Mouse (Mus musculus): ENCODE data around the gene Clec2i. TPM values are rescaled to one million over a fixed set of nuclear protein-coding genes. Genes with fewer than 3 reads are reported as not detected.

Gene Clec2i
- polyA plus RNA-seq, 1 experiment from 2014 or later: not detected

DNA sequence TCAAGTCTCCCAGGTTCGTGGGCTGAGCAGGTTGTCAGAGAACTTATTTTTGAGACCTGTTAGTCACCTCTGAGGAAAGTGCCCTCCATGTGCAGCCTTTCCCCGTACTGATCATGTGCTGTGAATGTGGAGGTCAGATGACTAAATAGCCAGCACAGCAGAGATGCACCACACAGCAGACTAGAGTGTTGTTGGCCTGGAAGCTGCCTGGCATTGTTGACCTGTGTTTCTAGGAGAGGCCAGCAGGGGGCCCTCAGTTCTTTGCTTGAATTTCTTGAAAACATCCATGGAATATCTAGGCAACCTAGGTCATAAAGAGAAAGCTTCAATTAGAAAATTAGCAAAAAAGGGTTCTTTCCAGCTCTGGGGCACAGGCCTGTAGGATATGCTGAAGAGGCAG lies 37.5 kb upstream of the Clec2i start:
- H3K27ac ChIP-seq (replicated peaks; ENCODE audit: low read depth, low read length): no peak overlapping the region
- no peaks in the 10 kb centered on the region for H3K4me1 ChIP-seq (ENCODE audit: control insufficient read depth, insufficient read depth, low read length)
- H3K9ac ChIP-seq (replicated peaks; ENCODE audit: low read length): no peak overlapping the region
- no peak overlapping the region for H3K4me2 ChIP-seq (ENCODE audit: low read depth, low read length)
- no peaks in the 10 kb centered on the region for H3K27me3 ChIP-seq (ENCODE audit: control insufficient read depth, insufficient read depth, low read length)
- no peaks in the 10 kb centered on the region for H3K36me3 ChIP-seq (replicated peaks; ENCODE audit: control insufficient read depth, insufficient read depth, low read depth, low read length)
- ATAC-seq (replicated peaks; ENCODE audit: insufficient number of reproducible peaks, low FRiP score, low TSS enrichment, low read depth) (no peak), DNase-seq (ENCODE audit: low spot score) (peak; percentile 78)
- H3K9me3 ChIP-seq (replicated peaks; ENCODE audit: control insufficient read depth, low read length): no peaks in the 10 kb centered on the region
- no peak overlapping the region for H3K4me3 ChIP-seq (ENCODE audit: low read depth, low read length)
- WGBS: 55% methylated on average over 2 of the region's 2 CpGs

DNA sequence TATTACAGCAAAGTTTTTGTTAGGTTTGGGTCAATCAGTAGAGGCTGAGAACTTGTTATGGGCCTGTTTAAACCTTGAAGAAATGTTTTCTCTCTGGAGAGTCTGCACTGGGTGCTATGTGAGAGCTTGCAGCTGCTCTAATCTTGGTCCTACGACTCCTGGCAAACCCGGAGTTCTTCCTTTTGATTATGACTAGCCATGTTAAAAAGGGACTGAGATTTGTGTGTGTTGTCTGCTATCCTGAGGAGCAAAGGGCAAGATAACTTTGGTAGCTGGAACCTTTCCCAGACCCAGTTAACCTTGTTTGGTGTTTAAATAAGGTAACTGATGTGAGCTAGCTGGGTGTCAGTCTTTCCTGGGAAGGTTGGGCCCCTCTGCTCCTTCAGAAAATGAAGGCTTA lies 36.7 kb upstream of the Clec2i start:
- Histone ChIP-seq H3K27me3 (ENCODE audit: control insufficient read depth, insufficient read depth, low read length) (no peaks in the 10 kb centered on the region), H3K9me3 (replicated peaks; ENCODE audit: control insufficient read depth, low read length) (no peaks in the 10 kb centered on the region), H3K36me3 (replicated peaks; ENCODE audit: control insufficient read depth, insufficient read depth, low read depth, low read length) (no peaks in the 10 kb centered on the region), H3K4me2 (ENCODE audit: low read depth, low read length) (no peak overlapping the region), H3K4me3 (ENCODE audit: low read depth, low read length) (no peak overlapping the region), H3K4me1 (ENCODE audit: control insufficient read depth, insufficient read depth, low read length) (no peaks in the 10 kb centered on the region), H3K27ac (replicated peaks; ENCODE audit: low read depth, low read length) (no peak overlapping the region), H3K9ac (replicated peaks; ENCODE audit: low read length) (no peak overlapping the region)
- DNase-seq (ENCODE audit: low spot score): no peak
- ATAC-seq (replicated peaks; ENCODE audit: insufficient number of reproducible peaks, low FRiP score, low TSS enrichment, low read depth): no peak
- WGBS: 87% methylated on average over 2 of the region's 2 CpGs

DNA sequence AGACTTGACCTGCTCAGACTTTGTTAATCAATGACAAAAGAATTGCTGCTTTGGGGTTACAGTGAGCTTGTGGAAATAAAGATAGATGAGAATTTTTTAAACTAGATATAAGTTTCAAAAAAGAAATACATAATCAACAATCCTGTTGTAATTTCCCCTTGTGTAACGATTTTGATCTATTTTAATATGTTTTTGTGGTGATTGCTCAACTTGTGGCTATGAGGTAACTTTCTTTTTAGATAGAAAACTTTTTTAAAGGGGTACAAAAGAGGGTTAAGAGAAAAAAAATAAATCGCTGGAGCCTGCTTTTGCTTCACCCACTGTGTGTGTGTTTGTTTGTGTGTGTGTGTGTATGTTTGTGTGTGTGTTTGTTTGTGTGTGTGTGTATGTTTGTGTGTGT lies 36.2 kb upstream of the Clec2i start:
- Histone ChIP-seq H3K4me1 (ENCODE audit: control insufficient read depth, insufficient read depth, low read length) (no peaks in the 10 kb centered on the region), H3K9ac (replicated peaks; ENCODE audit: low read length) (no peak overlapping the region), H3K4me3 (ENCODE audit: low read depth, low read length) (no peak overlapping the region), H3K9me3 (replicated peaks; ENCODE audit: control insufficient read depth, low read length) (no peaks in the 10 kb centered on the region), H3K27ac (replicated peaks; ENCODE audit: low read depth, low read length) (no peak overlapping the region), H3K27me3 (ENCODE audit: control insufficient read depth, insufficient read depth, low read length) (no peaks in the 10 kb centered on the region), H3K36me3 (replicated peaks; ENCODE audit: control insufficient read depth, insufficient read depth, low read depth, low read length) (no peaks in the 10 kb centered on the region), H3K4me2 (ENCODE audit: low read depth, low read length) (no peak overlapping the region)
- DNase-seq (ENCODE audit: low spot score) (no peak), ATAC-seq (replicated peaks; ENCODE audit: insufficient number of reproducible peaks, low FRiP score, low TSS enrichment, low read depth) (no peak)
- 82% methylated on average over 2 of the region's 2 CpGs for WGBS

DNA sequence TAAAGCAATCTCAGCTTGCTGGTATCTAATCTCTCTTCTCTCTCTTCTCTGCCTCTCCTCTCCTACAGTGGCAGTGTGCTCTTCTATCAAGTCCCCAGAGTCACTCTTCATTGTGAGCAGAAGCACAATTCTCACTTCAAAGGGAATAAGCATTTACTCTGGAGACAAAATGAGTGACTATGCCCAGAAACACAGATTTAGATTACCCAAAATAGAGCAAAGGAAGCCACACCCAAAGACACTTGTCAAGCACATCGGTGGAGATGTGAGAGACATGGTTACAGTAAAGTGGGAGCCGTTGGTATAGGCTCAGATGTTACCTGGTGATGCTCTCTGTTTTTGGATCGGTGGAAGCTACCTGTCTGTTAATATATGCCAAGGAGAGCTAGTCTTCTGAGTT lies 34.6 kb upstream of the Clec2i start:
- no peak overlapping the region for H3K9ac ChIP-seq (replicated peaks; ENCODE audit: low read length)
- H3K27me3 ChIP-seq (ENCODE audit: control insufficient read depth, insufficient read depth, low read length): no peaks in the 10 kb centered on the region
- no peak for DNase-seq (ENCODE audit: low spot score)
- no peak overlapping the region for H3K4me2 ChIP-seq (ENCODE audit: low read depth, low read length)
- no peak overlapping the region for H3K27ac ChIP-seq (replicated peaks; ENCODE audit: low read depth, low read length)
- no peaks in the 10 kb centered on the region for H3K36me3 ChIP-seq (replicated peaks; ENCODE audit: control insufficient read depth, insufficient read depth, low read depth, low read length)
- H3K4me1 ChIP-seq (ENCODE audit: control insufficient read depth, insufficient read depth, low read length): no peaks in the 10 kb centered on the region
- ATAC-seq (replicated peaks; ENCODE audit: insufficient number of reproducible peaks, low FRiP score, low TSS enrichment, low read depth): no peak
- no peaks in the 10 kb centered on the region for H3K9me3 ChIP-seq (replicated peaks; ENCODE audit: control insufficient read depth, low read length)
- 77% methylated on average over 3 of the region's 3 CpGs for WGBS
- no peak overlapping the region for H3K4me3 ChIP-seq (ENCODE audit: low read depth, low read length)

DNA sequence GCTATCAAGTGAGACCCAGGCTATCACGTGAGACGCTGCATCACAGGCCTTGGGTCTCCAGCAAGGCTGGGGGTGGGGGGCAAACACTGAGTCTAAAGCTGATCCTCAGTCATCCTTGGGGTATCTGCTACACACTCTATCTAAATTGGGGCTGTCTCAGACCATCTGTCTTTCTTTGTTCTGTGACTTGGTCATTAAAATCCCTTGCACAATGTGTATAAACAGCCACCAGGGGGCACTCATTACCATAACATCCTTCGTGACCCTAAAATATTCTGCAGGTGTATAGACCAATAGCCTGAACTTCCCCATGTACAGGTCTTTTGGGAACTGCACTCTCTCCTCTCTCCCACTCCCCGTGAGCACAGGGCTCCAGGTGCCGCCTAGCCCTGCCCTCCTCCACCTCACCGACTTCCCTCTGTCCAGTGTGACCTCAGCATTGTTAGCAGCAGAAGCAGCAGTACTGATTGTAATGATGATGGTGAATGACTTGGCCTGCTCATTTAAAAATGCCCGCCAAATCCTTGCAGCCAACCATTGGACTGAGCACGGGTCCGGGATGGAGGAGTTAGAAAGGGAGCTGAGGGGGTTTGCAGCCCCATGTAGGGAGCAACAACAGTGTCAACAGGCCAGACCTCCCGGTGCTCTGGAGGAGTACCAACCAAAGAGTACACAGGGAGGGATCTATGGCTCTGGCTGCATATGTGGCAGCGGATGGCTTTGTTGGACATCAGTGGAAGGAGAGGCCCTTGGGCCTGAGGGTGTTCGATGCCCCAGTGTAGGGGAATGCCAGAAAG lies 33.2 kb upstream of the Clec2i start:
- H3K9me3 ChIP-seq (replicated peaks; ENCODE audit: control insufficient read depth, low read length): no peaks in the 10 kb centered on the region
- no peaks in the 10 kb centered on the region for H3K27me3 ChIP-seq (ENCODE audit: control insufficient read depth, insufficient read depth, low read length)
- H3K27ac ChIP-seq (replicated peaks; ENCODE audit: low read depth, low read length): no peak overlapping the region
- no peak overlapping the region for H3K4me2 ChIP-seq (ENCODE audit: low read depth, low read length)
- 44% methylated on average over 12 of the region's 12 CpGs for WGBS
- H3K4me1 ChIP-seq (ENCODE audit: control insufficient read depth, insufficient read depth, low read length): no peaks in the 10 kb centered on the region
- no peak overlapping the region for H3K4me3 ChIP-seq (ENCODE audit: low read depth, low read length)
- ATAC-seq (replicated peaks; ENCODE audit: insufficient number of reproducible peaks, low FRiP score, low TSS enrichment, low read depth): peak; percentile 83
- H3K36me3 ChIP-seq (replicated peaks; ENCODE audit: control insufficient read depth, insufficient read depth, low read depth, low read length): no peaks in the 10 kb centered on the region
- H3K9ac ChIP-seq (replicated peaks; ENCODE audit: low read length): peak overlapping the region; percentile 18; the same call in 1 of the 2 replicates
- peak; percentile 85 for DNase-seq (ENCODE audit: low spot score)

DNA sequence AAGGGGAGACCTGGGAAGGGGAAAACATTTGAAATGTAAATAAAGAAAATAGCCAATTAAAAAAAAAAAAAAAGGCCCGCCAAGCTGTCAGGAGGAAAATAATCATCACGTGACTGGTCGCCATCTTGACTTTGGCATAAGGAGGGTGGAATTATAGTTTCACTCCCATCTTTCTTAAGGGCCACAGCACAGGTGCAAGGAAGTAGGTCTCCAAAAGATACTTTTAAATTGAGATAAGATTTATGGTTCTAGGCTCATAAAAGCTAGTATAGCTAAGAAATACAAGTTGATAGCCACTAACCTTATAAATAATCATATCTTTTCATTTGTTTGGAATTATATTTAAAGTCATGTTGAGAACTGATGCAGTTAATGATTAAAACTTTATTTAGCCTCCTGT lies 32.5 kb upstream of the Clec2i start:
- ATAC-seq (replicated peaks; ENCODE audit: insufficient number of reproducible peaks, low FRiP score, low TSS enrichment, low read depth): no peak
- DNase-seq (ENCODE audit: low spot score): no peak
- H3K4me1 ChIP-seq (ENCODE audit: control insufficient read depth, insufficient read depth, low read length): no peaks in the 10 kb centered on the region

DNA sequence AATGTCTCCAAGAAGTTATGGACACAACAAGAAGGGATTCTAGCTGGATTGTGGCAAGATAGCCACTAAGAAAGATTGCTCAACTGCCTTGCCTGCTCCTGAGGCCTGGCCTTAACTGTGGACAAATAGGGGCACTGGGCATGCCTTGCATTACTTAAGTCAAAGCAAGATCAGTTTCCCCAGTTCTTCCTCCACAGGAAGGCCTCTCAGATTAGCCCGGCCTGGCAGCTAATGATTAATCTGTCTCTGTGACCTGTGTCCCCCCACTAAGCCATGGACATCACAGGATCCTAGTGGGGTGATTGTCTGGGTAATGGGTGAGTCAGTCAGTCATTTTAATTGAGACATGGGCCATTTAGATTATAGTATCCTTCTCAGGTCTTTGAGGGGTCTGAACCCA lies 31.9 kb upstream of the Clec2i start:
- Histone ChIP-seq H3K4me1 (ENCODE audit: control insufficient read depth, insufficient read depth, low read length) (no peaks in the 10 kb centered on the region), H3K4me3 (ENCODE audit: low read depth, low read length) (no peak overlapping the region), H3K27me3 (ENCODE audit: control insufficient read depth, insufficient read depth, low read length) (no peaks in the 10 kb centered on the region), H3K27ac (replicated peaks; ENCODE audit: low read depth, low read length) (no peak overlapping the region), H3K9me3 (replicated peaks; ENCODE audit: control insufficient read depth, low read length) (no peaks in the 10 kb centered on the region), H3K9ac (replicated peaks; ENCODE audit: low read length) (no peak overlapping the region), H3K4me2 (ENCODE audit: low read depth, low read length) (no peak overlapping the region), H3K36me3 (replicated peaks; ENCODE audit: control insufficient read depth, insufficient read depth, low read depth, low read length) (no peaks in the 10 kb centered on the region)
- WGBS: 82% methylated on average over 1 of the region's 1 CpGs
- ATAC-seq (replicated peaks; ENCODE audit: insufficient number of reproducible peaks, low FRiP score, low TSS enrichment, low read depth) (no peak), DNase-seq (ENCODE audit: low spot score) (no peak)

More for the DNA sequence above, 32.5 kb upstream of the Clec2i start:
- H3K27me3 ChIP-seq (ENCODE audit: control insufficient read depth, insufficient read depth, low read length): no peaks in the 10 kb centered on the region
- H3K4me2 ChIP-seq (ENCODE audit: low read depth, low read length): no peak overlapping the region
- no peak overlapping the region for H3K4me3 ChIP-seq (ENCODE audit: low read depth, low read length)
- H3K36me3 ChIP-seq (replicated peaks; ENCODE audit: control insufficient read depth, insufficient read depth, low read depth, low read length): no peaks in the 10 kb centered on the region
- no peak overlapping the region for H3K27ac ChIP-seq (replicated peaks; ENCODE audit: low read depth, low read length)
- no peaks in the 10 kb centered on the region for H3K9me3 ChIP-seq (replicated peaks; ENCODE audit: control insufficient read depth, low read length)
- H3K9ac ChIP-seq (replicated peaks; ENCODE audit: low read length): no peak overlapping the region
- 87% methylated on average over 3 of the region's 3 CpGs for WGBS

DNA sequence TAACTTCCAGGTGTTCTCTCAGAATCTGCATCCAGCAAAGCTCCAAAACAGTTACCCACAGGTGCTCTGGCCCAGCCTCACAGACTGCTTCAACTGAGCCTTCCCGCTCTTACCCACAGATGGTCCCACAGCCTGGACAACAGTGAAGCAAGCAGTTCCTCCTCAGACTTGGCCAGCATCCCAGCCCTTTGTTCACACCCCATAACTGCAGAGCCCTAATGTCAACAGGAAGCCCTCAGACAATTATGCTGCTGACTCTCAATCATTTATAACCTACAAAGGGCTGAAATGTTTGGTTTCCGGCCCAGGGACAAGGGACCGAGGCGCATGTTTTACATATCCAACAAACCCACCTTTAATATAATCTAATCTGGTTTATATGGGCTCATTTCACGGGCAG lies 31.1 kb upstream of the Clec2i start:
- no peak overlapping the region for H3K9ac ChIP-seq (replicated peaks; ENCODE audit: low read length)
- ATAC-seq (replicated peaks; ENCODE audit: insufficient number of reproducible peaks, low FRiP score, low TSS enrichment, low read depth) (no peak), DNase-seq (ENCODE audit: low spot score) (no peak)
- no peak overlapping the region for H3K4me2 ChIP-seq (ENCODE audit: low read depth, low read length)
- no peaks in the 10 kb centered on the region for H3K27me3 ChIP-seq (ENCODE audit: control insufficient read depth, insufficient read depth, low read length)
- H3K4me1 ChIP-seq (ENCODE audit: control insufficient read depth, insufficient read depth, low read length): no peaks in the 10 kb centered on the region
- no peaks in the 10 kb centered on the region for H3K9me3 ChIP-seq (replicated peaks; ENCODE audit: control insufficient read depth, low read length)
- H3K4me3 ChIP-seq (ENCODE audit: low read depth, low read length): no peak overlapping the region
- H3K36me3 ChIP-seq (replicated peaks; ENCODE audit: control insufficient read depth, insufficient read depth, low read depth, low read length): no peaks in the 10 kb centered on the region
- H3K27ac ChIP-seq (replicated peaks; ENCODE audit: low read depth, low read length): no peak overlapping the region
- 82% methylated on average over 5 of the region's 5 CpGs for WGBS
